Mouse (Mus musculus) layer of hippocampus, postnatal 25 days (tissue): ENCODE results near the gene Kif22. TPM values are rescaled to one million over a fixed set of nuclear protein-coding genes. Genes with fewer than 3 reads are reported as not detected.
A peak's percentile ranks its signal among the peaks of the same experiment; 100 is the strongest.

Source experiments
- DNase-seq, 2 experiments: peaks; one replicate each; pipeline ENCODE4 v3.0.0; 2022; ENCODE audit warnings: mixed read lengths in 2 of 2, low spot score in 1 of 2; ENCODE audit errors: extremely low spot score in 1 of 2
- total RNA-seq, 2 experiments: library from RNA; stranded (reverse); gene quantifications; 2 replicates each; pipeline ENCODE4 v1.2.3; 2021

Gene Kif22
- total RNA-seq, 2 experiments from 2014 or later: 6.7 to 8.7 TPM

DNA sequence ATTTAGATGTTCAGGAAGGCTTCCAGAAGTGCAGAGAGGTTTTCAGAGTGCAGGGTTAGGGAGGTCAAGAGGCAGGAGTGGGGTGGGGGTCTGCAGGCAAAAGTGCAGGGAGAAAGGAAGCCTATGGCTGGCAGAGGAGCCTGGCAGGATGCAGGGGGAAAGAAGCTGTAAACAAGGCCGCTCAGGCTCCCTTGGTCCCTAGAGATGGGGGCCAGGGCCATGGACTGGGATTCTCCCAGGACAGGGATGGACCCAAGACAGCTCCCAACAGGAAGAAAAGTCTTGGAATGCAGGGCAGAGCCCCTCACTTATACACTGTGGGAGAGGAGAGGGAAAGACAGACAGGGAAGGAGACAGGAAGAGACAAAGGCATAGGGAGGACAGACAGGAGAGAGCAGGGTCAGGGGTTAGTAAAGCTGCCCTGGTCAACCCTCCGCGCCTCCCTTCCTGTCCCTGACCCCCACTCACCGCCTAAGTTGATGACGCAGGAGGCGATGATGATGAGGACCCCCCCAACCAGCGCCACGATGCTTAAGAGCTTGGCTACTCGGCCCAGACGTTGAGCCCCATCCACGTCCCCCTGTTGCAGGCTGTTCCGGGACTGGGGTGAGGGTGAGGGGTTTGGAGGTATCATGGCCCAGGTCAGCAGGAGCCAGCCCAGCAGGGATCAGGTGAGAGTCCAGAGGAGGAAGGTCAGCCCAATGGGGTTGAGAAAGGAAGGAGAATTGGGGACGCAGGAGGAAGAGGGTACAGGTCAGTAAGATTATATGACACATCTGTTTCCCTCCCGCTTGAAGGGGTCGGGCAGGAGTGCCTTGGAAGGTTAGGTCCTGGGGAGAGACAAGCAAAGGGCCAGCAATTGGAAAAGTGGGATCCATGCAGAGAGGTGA, 23.6 kb downstream of the Kif22 start:
- DNase-seq: no peak

DNA sequence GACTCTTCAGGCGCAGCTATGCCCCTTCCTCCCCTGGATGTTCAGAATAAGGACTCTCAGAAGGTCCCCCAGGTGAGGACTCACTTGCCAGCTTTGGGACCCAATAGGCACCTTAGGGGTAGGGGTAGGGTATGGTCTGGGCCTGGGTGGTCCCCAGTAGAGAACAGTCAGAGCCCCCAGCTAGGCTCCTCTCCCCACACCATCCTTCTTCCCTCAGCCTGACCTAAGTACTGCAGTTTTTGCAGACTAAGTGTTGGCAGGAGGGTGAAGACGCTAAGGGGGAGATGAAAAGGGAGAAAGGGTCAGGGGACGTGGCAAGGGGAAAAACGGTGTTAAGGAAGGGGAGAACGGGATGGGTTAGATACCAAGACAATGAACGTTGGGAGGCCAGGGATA, 24.3 kb downstream of the Kif22 start:
- no peak for DNase-seq

DNA sequence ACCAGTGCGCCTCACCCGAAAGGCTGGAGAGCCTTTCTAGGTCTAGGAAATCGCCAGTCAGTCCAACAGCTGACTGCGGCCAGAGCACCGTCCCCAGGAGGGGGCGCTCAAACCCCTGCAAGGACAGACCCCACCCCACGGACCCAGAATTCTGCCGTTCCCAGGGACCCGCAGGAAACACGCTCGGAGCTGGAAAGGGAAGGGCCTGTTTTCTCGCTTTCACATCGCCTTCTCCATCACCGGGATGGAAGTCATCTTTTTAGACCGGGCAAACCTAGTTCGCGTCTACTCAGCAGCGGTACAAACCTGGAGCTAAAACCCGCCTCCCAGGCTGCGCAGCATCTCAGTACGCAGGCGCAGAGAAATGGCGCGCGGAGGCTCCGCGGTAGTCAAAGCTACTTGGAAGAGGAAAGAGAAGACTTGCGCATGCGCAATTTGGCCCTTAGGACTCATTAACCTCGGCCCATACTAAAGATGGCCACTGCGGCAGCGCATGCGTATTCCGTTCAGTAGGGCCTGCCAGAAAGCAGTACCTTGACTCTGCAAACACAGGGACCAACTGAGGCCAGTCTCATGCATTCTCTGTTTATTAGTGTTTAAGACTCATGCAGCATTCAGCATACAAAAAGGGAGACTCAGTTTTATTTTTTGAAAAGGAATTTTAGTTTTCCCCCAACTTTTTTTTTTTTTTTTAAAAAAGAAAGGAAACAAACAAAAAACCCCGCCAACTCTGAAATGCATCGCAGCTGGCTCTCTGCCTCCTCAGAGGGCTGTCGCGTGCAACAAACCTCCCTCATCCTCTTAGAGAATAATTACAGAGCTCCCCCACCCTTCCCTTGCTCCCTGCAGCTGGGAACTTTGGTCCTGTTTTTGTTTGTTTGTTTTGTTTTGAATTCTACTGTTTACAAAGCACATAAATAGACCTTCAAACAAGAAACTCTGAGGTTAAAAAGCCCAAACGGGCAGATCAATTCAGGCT, 25.0 kb downstream of the Kif22 start, which contains the start of gene Pagr1a:
TSS of gene Pagr1a (minus strand) at position 382 of the 979 bp plus-strand sequence.
- DNase-seq: peak; percentile 95 to 96

DNA sequence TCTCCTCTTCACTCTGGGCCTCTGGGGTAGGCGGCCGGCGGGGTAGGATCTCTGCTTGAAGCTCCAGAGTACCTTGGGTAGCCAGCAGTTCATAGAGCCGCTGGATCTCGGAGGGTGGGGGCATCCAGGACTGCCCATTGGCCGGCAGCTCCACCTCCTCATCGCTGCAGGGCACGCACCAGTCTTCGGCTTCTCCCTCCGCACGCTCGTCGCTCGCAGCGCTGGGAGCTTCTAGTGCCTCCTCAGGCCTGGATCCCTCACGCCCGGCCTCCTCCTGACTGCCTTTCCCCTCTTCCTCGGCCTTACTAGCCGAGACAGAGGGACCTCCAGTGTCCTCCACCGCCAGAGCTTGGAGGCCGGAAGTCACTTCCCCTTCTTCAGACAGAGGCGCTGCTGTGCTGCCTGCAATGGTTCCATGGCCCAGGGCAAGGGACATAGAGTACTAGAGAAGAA, 25.8 kb downstream of the Kif22 start:
- DNase-seq: peak in 1 of 2 experiments; percentile 54

DNA sequence TGATC, 26.0 kb downstream of the Kif22 start, which contains the start of gene Pagr1b:
TSS of gene Pagr1b (minus strand) at position 4 of the 5 bp plus-strand sequence.
- no peak for DNase-seq

DNA sequence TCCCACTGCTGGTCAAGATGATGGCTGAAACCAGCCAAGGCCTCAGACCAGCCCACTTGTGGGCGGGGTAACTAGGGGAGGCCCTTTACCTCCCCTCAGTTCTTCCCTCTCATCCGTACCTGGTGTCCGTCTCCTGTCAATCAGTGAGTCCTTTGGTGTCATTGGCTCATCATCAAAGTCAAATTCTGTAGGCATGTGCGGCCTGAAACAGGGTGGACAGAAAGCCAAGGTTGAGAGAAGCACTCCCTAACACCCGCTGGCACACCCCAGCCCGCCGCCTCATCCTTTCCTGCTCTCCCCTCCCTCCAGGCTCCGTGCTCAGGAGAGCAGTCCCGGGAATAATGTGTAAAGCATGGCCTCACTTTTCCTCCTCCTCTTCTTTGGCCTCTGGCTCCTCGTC, 26.2 kb downstream of the Kif22 start:
- no peak for DNase-seq

DNA sequence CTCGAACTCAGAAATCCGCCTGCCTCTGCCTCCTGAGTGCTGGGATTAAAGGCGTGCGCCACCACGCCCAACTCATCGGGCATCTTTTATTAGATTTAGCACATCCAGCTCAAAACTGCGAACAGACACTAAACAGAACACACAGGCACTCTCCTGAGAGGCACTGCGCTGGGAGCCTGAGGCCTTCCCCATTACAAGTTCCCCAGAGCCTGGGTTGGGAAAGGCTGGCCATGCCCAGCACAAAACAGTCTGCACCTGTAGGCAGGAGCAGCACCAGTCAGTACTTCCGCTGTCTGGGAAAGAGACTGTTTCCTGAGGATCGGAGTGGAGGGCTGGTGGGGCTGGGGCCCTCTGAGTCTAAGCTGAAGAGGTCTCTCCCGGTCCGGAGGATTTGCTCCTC, 27.3 kb downstream of the Kif22 start:
- no peak for DNase-seq

DNA sequence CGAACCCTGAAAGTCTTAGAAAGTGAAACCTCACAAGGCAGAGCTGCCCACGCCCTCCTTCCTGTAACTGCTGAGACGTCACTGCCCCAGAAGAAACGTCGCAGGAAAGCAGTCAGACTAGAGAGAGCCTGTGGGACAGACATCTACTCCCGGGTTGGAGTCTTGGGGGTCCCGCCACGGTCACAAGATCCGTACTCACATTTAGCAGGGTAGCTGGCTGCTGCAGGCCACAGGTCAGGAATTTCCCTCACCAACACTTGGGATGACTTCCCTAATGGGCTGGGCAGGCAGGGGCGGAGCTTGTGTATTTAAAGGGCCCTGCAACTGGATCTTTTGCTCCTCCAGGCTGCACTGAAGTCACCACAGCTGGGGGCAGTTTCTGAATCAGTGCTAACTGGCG, 28.0 kb downstream of the Kif22 start, which contains the start of gene Mvp:
TSS of gene Mvp (minus strand) at position 302 of the 400 bp plus-strand sequence.
- DNase-seq: no peak

DNA sequence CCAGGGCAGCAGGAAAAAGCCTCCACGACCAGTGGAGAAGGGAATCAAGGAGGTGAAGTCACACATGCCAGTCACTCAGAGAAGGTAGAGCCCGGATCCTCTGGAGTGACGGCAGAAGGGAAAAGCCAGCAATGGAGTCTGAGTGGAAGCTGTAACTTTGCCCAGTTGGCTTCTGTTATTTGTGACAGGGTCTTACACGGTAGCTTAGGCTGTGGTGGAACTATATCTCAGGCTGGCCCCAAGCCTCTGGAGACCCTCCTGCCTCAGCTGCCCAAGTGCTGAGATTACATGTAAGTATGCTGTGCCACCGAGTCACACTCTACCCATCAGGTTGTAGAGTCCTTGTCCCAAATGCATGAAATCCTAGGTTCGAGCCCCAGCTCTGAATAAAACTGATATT, 28.9 kb downstream of the Kif22 start:
- DNase-seq: no peak

DNA sequence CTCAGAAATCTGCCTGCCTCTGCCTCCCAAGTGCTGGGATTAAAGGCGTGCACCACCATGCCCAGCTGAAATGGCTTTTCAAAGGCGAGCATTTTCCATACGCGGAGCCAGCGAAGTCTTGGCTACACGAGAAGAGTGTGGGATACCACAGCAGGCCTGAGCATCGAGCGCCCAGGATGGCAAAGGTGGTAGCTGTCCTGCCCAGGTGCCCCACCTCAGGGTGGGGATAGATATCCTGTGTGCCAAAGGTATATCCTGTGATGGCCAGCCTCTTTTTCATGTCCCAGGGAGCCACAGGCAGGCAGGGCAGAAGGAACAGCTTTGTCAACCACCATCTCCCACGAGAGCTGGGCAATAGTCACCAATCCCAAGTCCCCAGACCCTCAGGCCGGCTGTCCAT, 29.4 kb downstream of the Kif22 start:
- no peak for DNase-seq

DNA sequence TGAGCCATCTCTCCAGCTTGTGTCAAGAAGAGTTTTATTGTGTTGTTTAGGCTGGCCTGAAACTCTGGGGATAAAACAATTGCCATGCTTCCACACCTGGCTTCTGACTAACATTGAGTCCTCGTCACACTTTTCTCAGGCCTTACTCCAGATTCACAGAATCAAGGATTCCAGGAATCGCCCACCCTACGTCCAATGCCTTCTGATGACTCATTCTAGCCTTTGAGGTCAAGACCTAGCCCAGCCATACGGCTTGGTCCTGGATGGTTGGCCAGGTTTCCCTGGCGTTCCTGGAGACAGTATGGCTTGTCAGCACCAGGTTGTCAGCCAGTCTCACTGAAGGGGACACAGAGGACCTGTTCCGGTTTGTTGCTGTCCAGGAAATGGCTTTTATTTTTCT, 29.9 kb downstream of the Kif22 start:
- DNase-seq: no peak

DNA sequence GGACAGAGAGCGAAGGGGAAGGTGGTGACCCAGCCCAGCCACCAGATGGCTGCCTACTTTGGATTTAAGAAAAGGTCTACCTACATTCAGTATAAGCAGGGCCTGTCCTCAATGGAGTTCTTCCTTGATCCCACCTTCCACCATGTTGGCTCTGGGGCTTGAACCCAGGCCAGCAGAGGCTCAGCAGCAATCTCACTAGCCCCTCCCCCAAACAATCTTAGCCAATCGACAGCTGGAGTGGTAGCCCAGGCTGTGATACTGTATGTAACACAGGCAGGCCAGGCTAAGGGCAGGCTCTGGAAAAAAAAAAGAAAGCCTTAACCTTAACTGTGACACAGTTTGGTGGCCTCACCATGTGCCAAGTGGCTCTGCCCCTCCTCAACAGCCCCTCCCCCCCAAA, 30.6 kb downstream of the Kif22 start:
- no peak for DNase-seq

DNA sequence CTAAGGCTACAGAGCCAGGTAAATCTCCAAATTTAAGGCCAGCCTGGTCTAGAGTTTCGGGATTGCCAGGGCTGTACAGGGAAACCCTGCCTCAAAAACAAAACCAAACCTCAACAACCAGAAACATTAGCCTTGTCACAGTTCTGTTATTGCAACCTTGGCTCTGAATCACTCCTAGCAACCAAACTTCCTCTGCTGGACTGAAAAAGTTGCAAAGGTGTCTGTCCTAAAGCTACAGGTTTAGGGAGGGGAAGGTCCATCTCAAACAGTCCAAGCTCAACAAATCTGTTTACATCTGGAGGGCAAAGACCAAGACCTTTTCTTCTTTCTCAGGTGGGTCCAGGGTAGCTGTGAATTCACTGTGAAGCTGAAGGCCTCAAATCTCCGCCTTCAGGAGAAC, 31.2 kb downstream of the Kif22 start:
- no peak for DNase-seq

DNA sequence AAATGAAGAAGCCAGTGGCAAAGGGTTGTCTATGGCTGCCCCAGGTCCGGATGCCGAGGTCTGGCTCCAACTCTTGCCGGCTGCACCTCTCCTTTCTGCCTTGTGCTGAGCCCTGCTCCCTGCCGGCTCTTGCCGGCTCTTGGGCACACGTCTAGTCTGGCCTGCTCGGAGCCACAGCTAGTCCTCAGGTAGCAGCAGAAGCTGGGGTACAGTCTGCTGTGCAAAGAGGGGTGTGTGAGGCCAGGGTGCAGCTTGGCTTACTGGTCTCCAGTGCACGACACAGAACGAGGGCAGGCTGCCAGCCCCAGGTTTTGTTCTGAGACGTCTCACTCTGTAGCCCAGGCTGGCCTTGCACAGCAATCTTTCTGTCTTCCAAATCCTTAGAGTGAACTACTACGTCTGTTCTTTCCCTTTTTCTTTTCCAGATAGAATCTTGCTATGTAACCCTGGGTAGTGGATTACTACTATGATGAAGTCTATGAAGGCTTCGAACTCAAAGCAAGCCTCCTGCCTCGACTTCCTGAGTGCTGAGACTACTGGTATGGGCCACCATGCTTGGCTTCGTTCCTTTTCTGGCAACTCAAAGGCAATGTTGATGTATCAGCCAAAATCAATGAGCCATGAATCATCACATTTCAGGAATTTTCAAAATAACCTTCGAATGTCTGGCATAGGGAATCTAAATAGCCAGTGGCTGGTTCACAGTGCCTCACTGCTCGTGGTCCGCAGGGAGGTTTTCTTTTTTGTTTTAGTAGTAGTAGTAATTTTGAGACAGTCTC, 32.8 kb downstream of the Kif22 start:
- DNase-seq: no peak

DNA sequence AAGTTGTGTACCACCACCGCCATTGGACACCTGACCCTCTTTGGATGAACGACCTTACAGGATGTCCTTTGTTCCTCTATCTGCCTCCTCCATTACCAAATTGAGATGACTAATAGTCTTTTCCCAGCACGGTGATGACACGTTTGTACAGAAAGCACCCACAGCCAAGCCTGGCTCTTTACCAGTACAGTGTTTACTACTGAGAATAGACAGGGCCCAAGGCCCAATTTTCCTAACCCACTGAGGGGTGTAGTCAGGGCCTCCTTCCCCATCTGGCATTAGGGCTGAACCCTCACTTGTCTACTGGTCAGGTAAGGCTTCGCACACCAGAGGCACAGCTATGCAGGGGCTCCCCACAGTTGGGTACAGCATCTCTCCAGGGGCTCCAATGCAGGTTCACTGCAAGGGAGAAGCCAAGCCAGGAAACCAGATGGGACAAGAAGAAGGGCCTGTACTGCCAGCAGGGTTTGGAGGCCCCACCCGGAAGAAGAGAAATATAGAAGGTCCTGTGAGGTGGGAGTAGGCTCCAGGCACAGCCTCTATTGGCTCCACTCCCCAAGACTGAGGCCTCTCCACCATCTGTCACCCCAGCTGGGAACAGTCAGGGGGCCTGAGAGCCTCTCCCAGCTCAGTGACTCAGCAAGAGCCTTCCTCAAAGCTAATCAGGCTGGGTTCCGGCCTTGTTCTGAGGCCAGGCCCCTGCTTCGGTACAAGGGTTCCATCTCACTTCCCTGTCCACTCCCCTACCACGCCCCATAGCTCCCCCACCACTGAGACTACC, 33.8 kb downstream of the Kif22 start:
- peak; percentile 64 to 67 for DNase-seq

DNA sequence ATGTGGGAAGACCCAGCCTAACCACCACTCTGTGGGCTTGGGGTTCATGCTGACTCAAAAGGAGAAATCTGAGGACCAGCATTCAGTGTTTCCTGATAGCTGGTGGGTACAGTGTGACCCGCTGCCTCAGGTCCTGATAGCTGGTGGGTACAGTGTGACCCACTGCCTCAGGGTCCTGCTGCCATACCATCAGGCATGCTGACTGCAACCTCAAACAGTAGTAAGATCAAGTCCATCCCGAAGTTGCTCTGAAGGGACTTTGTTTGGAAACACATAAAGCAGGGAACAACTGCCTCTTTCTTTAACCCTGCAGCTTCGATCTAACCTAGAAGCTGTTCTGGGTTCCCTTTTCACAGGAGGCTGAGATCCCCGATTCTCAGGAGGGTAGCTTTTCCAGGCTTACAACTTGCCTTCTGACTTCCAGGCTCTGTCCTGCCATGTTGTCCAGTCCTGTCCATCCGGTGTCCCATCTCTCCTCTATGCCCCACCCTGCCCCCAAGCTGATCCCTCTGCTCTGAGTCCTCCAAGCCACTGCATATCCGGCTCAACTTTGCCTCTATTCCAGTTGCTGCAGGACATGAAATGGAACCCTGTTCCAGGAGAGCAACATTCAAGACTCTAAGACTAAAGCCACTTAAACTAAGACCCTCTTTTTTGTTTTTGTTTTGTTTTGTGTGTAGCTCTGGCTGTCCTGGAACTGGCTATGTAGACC, 34.8 kb downstream of the Kif22 start:
- DNase-seq: no peak

DNA sequence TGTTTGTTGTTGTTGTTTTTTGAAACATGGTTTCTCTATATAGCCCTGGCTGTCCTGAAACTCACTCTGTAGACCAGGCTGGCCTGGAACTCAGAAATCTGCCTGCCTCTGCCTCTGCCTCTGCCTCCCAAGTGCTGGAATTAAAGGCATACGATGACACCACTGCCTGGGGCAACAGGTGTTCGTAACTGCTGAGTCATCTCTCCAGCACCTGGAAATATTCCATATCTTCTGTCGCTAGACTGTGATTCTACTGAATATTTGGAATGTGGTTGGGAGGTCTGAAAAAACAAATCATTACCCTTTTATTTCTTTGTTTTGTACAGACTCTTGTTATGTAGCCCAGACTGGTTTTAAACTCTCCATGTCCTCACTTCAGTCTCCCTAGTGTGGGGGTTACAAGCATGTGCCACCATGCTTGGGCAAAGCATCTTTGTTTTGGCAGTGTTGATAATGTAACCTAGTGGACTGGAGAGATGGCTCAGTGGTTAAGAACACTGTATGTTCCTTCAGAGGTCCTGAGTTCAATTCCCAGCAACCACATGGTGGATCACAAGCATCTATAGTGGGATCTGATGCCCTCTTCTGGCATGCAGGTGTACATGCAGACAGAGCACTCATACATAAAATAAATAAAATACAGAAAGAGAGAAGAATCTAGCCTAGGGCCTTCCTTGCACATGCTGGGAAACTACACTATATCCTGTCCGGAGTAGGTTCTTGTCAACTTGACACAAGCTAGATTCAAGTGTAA, 38.0 kb downstream of the Kif22 start:
- no peak for DNase-seq

DNA sequence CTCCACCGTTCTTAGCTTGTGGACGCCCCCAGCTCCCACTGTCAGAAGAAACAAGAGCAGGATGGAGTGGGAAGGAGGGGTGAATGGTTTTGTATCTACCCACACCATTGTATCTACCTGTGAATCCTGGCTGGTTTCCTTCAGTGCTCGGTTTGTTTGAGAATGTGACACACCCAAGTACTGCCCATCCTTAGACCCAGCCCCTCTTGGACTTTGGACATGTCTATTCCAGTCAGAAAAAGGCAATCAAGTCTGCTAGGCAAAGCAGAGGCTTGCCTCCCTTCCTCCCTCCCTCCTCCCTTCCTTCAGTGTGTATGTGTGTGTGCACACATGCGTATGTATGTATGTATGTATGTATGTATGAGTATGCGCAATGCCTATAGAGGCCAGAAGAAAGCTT, 38.7 kb downstream of the Kif22 start:
- no peak for DNase-seq

DNA sequence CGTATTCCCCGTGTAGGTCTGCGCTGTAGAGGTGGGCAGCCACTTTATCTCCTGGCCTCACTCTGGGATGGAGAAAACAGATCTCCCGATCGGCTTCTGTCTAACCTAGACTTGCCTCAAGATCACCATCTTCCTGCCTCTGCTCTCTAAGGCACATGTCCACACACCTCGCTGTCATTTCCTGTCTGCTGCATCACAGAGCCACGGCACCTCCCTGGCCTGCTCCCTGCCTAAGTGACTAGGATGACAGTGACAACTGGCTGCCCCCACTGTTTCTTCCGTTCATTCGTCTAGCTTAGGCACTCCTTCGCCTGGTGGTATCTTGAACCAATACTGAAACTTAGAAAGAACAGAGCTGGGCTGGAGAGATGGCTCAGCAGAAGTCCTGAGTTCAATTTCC, 42.7 kb downstream of the Kif22 start:
- no peak for DNase-seq
